Mouse (Mus musculus) ES-Bruce4 (cell line): ENCODE results near the gene Plxnb2. TPM values are rescaled to one million over a fixed set of nuclear protein-coding genes. Genes with fewer than 3 reads are reported as not detected.

Experiments used
- H3K27ac ChIP-seq: 2 replicates; pipeline ENCODE4 v1.5.1; 2012; ENCODE audit warnings: low read length, inconsistent platforms; ENCODE audit not compliant: insufficient read depth
- H3K27me3 ChIP-seq: 2 replicates; pipeline ENCODE4 v1.6.1; 2012; ENCODE audit warnings: mild to moderate bottlenecking, low read length, inconsistent platforms; ENCODE audit not compliant: control insufficient read depth, poor library complexity, insufficient read depth, severe bottlenecking
- H3K36me3 ChIP-seq: 2 replicates; pipeline ENCODE4 v1.6.1; 2012; ENCODE audit warnings: inconsistent platforms, mild to moderate bottlenecking, low read length, moderate library complexity; ENCODE audit not compliant: control insufficient read depth, poor library complexity, insufficient read depth, severe bottlenecking
- H3K4me1 ChIP-seq: one replicate; pipeline ENCODE4 v1.8.1; 2011; ENCODE audit warnings: low read length; ENCODE audit not compliant: control insufficient read depth, insufficient read depth
- H3K4me3 ChIP-seq: 2 replicates; pipeline ENCODE4 v1.5.1; 2011; ENCODE audit warnings: low read depth, mild to moderate bottlenecking, low read length
- H3K9ac ChIP-seq: 2 replicates; pipeline ENCODE4 v1.6.1; 2012; ENCODE audit warnings: low read depth, mild to moderate bottlenecking, inconsistent platforms; ENCODE audit not compliant: poor library complexity, severe bottlenecking
- H3K9me3 ChIP-seq: replicated peaks from 2 replicates; pipeline ENCODE4 v1.6.1; 2012; ENCODE audit warnings: mild to moderate bottlenecking, low read length, inconsistent platforms; ENCODE audit not compliant: control insufficient read depth, poor library complexity, insufficient read depth, severe bottlenecking
- CTCF ChIP-seq: IDR thresholded peaks from one replicate; pipeline ENCODE4 v1.8.1; 2011; ENCODE audit warnings: low read depth, low read length
- EP300 ChIP-seq: IDR thresholded peaks from 2 replicates; pipeline ENCODE4 v1.6.1; 2011; ENCODE audit warnings: low read depth, low read length; ENCODE audit not compliant: insufficient read depth
- POLR2A ChIP-seq: IDR thresholded peaks from one replicate; pipeline ENCODE4 v1.8.1; 2011; ENCODE audit warnings: low read length; ENCODE audit not compliant: insufficient read depth
- polyA plus RNA-seq: library from polyadenylated mRNA; stranded (reverse); fragments of >200 nt; gene quantifications from 2 replicates; pipeline ENCODE4 v1.2.4, GENCODE M21; 2011; ENCODE audit warnings: low read depth; ENCODE audit not compliant: missing spikeins, insufficient read depth, insufficient read length

Gene Plxnb2
- polyA plus RNA-seq, 1 experiment = 86.1 TPM

DNA sequence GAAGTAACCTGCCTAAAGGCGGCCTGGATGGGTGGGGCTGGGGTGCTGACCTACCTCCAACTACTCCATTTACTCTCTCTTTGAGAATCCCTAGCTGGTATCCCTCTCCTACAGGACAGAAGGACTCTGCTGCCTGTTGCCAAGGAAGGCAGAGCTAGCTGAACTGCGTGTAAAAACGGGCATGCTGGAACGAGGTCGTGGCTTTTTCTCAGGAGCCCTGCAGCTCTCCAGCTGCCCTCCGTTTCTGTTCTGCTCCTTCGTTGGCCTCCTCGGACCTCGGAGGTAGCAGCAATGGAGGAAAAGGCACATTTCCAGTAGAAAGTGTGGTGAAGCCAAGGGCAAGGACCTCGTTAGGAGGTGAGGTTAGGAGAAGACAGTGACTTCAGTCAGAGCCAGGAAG, 11.7 kb downstream of the Plxnb2 start:
- Histone ChIP-seq H3K27ac (no peak overlapping the region), H3K27me3 (no peaks in the 10 kb centered on the region), H3K4me1 (peaks cover 8% of the 10 kb centered on the region), H3K36me3 (peaks cover 29% of the 10 kb centered on the region), H3K4me3 (no peak overlapping the region), H3K9ac (no peak overlapping the region), H3K9me3 (no peaks in the 10 kb centered on the region)
- TF ChIP-seq CTCF (no peak), POLR2A (no peak), EP300 (no peak)

DNA sequence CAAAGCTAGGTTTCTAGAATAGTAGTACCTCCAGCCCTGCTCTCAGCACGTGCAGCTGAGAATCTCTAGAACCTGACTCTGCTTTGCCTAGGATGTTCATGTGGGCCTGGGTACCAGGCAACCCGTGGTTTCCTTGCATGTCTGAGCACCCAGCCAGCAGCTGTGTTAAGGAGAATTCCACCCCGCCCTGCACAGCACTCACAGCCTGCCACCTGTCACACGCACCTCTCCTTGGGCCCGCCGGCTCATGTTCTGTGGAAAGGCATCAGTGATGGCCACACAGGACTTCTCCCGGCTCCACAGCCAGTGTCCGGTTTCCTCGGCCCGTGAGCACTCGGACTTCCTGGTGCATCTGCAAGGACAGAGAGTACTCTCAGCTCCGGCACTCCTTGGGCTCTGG, 15.1 kb downstream of the Plxnb2 start:
- H3K4me1 ChIP-seq = peaks cover 10% of the 10 kb centered on the region
- H3K27me3 ChIP-seq = no peaks in the 10 kb centered on the region
- H3K9me3 ChIP-seq = no peaks in the 10 kb centered on the region
- no peak overlapping the region for H3K4me3 ChIP-seq
- peaks cover 54% of the 10 kb centered on the region for H3K36me3 ChIP-seq
- no peak overlapping the region for H3K27ac ChIP-seq
- TF ChIP-seq EP300 = no peak
- no peak overlapping the region for H3K9ac ChIP-seq

DNA sequence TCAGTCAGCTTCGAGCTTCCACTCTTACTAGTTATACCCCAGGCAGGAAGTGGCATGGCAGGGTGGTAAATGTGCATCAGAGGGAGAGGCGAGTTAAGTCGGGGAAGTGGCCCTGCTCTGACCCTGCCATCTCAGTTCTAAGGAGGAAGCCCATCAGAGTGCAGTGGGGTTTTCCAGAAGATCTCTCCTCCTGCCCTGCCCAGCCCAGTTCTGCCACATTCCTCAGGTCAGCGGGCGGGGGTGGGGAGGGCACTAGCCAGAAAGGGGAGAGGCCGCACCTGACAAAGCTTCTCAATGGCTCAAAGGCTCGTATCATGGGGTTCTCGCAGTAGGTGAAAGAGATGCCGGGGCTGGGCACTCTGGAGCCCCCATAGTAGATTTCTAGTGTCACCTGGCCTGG, 19.2 kb downstream of the Plxnb2 start:
- Histone ChIP-seq H3K27me3 (no peaks in the 10 kb centered on the region), H3K9ac (no peak overlapping the region), H3K36me3 (peaks cover 69% of the 10 kb centered on the region), H3K4me3 (no peak overlapping the region), H3K9me3 (no peaks in the 10 kb centered on the region), H3K4me1 (peaks cover 3% of the 10 kb centered on the region), H3K27ac (no peak overlapping the region)
- no peak for TF ChIP-seq CTCF
- TF ChIP-seq POLR2A = no peak
- TF ChIP-seq EP300 = no peak

DNA sequence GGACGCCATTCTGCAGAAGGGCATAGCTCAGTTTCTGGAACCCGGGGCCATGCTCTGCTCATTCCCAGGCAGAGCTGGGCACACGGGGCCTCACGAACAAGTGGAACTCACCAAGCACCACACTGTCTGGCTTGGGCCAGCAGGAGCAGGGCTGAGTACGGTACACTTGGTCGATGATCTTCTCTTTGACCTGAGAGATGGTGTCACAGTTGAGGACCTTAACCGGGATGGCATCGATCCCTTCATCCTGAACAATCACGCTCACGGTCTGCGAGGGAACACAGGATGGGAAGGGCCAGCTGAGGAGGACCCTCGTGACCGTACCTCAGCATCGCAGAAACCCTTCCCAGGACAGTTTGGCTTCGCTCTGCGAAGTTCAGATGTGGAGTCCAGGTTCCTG, 22.1 kb downstream of the Plxnb2 start:
- no peak overlapping the region for H3K4me3 ChIP-seq
- H3K27ac ChIP-seq = no peak overlapping the region
- no peaks in the 10 kb centered on the region for H3K27me3 ChIP-seq
- H3K9ac ChIP-seq = no peak overlapping the region
- H3K9me3 ChIP-seq = no peaks in the 10 kb centered on the region
- H3K4me1 ChIP-seq = peaks cover 3% of the 10 kb centered on the region
- peaks cover 61% of the 10 kb centered on the region for H3K36me3 ChIP-seq
- TF ChIP-seq CTCF (no peak), EP300 (no peak), POLR2A (no peak)

DNA sequence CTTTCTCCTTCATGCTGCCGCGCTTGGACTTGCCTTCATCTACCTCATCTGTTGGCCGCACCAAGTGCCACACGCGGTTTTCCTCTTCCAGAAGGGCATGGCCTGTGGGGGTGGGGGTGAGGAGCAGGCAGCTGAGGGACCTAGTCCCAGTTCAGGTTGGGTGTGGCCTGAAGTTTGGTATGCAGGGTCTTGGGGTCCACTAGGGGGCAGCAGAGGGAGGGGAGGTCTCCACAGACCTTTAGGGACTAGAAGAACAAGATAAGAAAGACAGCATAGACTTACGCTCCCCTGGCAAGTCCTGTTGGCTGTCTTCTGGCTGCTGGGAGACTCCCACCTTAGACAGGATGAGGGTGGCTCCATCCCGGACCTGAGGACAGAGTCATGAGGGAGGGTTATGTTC, 22.6 kb downstream of the Plxnb2 start:
- Histone ChIP-seq H3K4me3 (no peak overlapping the region), H3K9me3 (no peaks in the 10 kb centered on the region), H3K4me1 (peaks cover 3% of the 10 kb centered on the region), H3K27me3 (no peaks in the 10 kb centered on the region), H3K27ac (no peak overlapping the region), H3K36me3 (peaks cover 60% of the 10 kb centered on the region), H3K9ac (no peak overlapping the region)
- TF ChIP-seq EP300 (peak; percentile 12; the same call in 1 of the 2 replicates), POLR2A (no peak), CTCF (peak; percentile 93)

DNA sequence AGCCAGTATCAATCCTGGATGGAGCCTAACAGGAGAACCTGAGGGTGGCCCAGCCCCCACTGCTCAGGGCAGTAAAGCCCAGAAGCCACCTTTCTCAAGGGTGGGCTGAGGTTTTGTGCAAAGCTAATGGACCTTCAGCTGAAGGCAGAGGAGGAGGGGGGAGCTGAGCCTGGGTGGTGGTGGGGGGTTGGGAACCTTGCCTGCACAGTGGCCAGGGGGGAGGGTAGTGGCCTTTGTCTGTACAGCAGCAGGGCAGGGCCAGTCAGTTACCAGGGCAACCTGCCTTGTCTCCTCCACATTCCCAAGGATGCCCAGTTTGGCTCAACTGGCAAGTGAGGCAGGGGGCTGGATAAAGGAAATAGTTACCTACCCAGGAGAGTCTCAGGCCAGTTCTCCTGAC, 28.3 kb downstream of the Plxnb2 start:
- TF ChIP-seq CTCF = no peak
- no peak for TF ChIP-seq EP300
- no peak for TF ChIP-seq POLR2A
- Histone ChIP-seq H3K27ac (no peak overlapping the region), H3K9ac (no peak overlapping the region), H3K4me3 (no peak overlapping the region), H3K27me3 (no peaks in the 10 kb centered on the region), H3K4me1 (peaks cover 2% of the 10 kb centered on the region), H3K36me3 (peaks cover 24% of the 10 kb centered on the region), H3K9me3 (no peaks in the 10 kb centered on the region)
